Comparison of ENCODE assay signal across 20 mouse cellular contexts in genomic region chr3:50607736-50608135, GRCm38 (mm10).
DNase-seq lines count a peak whose midpoint lies in the region; ATAC-seq and TF ChIP-seq lines count a peak whose summit lies in the region.
"Had no signal": no experiment of that assay in that cellular context is flagged by ENCODE, and none has a peak within 500 bp of the region (broad histone marks: within the 10 kb centered on the region; RNA-seq: fewer than 3 reads in every experiment).

No protein-coding gene starts in this region.

- no peak overlapping the region for H3K4me3 ChIP-seq in bone marrow macrophage, adult 2 months (ENCODE audit: insufficient read depth, low read length)
- H3K4me3 ChIP-seq: embryonic facial prominence, embryonic 13.5 days; gastrocnemius, adult 2 months; heart, embryonic 13.5 days; midbrain, embryonic 13.5 days; myocyte had no signal

- 0 out of 2 replicates have a peak, but pooled peaks have one; percentile 35 for ATAC-seq in monocyte, adult 5-6 weeks (replicated peaks; ENCODE audit: insufficient number of reproducible peaks, low FRiP score, low TSS enrichment, poor library complexity, severe bottlenecking)
- ATAC-seq: midbrain, embryonic 13.5 days had no signal

- H3K4me1 ChIP-seq in bone marrow macrophage, adult 2 months (ENCODE audit: control insufficient read depth, insufficient read depth, low read length) = peaks cover 24% of the 10 kb centered on the region
- H3K4me1 ChIP-seq: embryonic facial prominence, embryonic 13.5 days had no signal

- intact Hi-C loops in left cerebral cortex, postnatal 36 days (cut with DNase I) = no loop called here

- no peak for TF ChIP-seq CTCF in bone marrow macrophage, adult 2 months (IDR thresholded peaks at IDR 0.05; ENCODE audit: low read depth, low read length)

- TF ChIP-seq POLR2A in bone marrow macrophage, adult 2 months (IDR thresholded peaks at IDR 0.05; ENCODE audit: borderline replicate concordance, low read depth, low read length) = no peak

- peak; percentile 23 for DNase-seq in layer of hippocampus, adult 11-12 months (ENCODE audit: low spot score)
- no peak for DNase-seq in layer of hippocampus, postnatal 36 days
- peak; percentile 2 for DNase-seq in lung, postnatal 10 days
- DNase-seq in right cerebral cortex, adult 2 months (ENCODE audit: low spot score in 2 of 2) = no peak
- no peak for DNase-seq in left cerebral cortex, postnatal 36 days (ENCODE audit: low spot score in 2 of 2)
- DNase-seq: adrenal gland, adult 8-10 months; B cell, adult 2 months; gastrocnemius, adult 2 months; heart, adult 11 months; kidney, postnatal 4 days; retina, postnatal 1 day; thymus, postnatal 4 days had no signal

- peak overlapping the region; percentile 12; the same call in 1 of the 2 replicates for H3K27ac ChIP-seq in bone marrow macrophage, adult 2 months (ENCODE audit: insufficient read depth, low read depth, low read length)
- H3K27ac ChIP-seq: embryonic facial prominence, embryonic 13.5 days; gastrocnemius, adult 2 months; heart, embryonic 13.5 days; hindbrain, embryonic 14.5 days; liver, embryonic 14.5 days; midbrain, embryonic 13.5 days had no signal

Comparison
In these comparisons a context has a peak if more than half of its experiments do, and no peak if none do; other contexts are left out.
1. DNase-seq: peak in layer of hippocampus, adult 11-12 months (single experiment) and lung, postnatal 10 days (single experiment); none in layer of hippocampus, postnatal 36 days (0 of 2), right cerebral cortex, adult 2 months (0 of 2) and left cerebral cortex, postnatal 36 days (0 of 2).